Mouse (Mus musculus) B cell, adult 67 days (primary cell): ENCODE measurements around the gene Dlx4. TPM values are rescaled to one million over a fixed set of nuclear protein-coding genes. Genes with fewer than 3 reads are reported as not detected.

Experiments
- total RNA-seq, 2 experiments: library from RNA; stranded (reverse); gene quantifications; 4 replicates each; pipeline ENCODE4 v1.2.4; 2023

Dlx4 gene
- total RNA-seq, result not detected

GRCm38 (mm10) chr11:95145851-95146403, at the start of gene Dlx4:
Dlx4 (minus strand) TSS chr11:95146263.

GRCm38 (mm10) chr11:95119990-95120632, 26.0 kb downstream of the Dlx4 start, which contains the start of gene Dlx3:
Dlx3 (plus strand) TSS chr11:95120119.

Other genes starting within 250 kb of the Dlx4 start
- 1 to 10 TPM in 1 of 2 experiments, not detected in 1; 1.2 TPM for gene Col1a1, start 210.0 kb downstream of the Dlx4 start, total RNA-seq
- gene Hils1, start 178.7 kb downstream of the Dlx4 start, total RNA-seq, result not detected
- gene Sgca, start 169.9 kb downstream of the Dlx4 start, total RNA-seq, result not detected
- 10 to 100 TPM; 74.6 to 78.9 TPM for gene Ppp1r9b, start 155.2 kb downstream of the Dlx4 start, total RNA-seq
- under 1 TPM; 0.32 to 0.44 TPM for gene Samd14, start 136.4 kb downstream of the Dlx4 start, total RNA-seq
- gene Pdk2, start 104.9 kb downstream of the Dlx4 start, total RNA-seq, result 10 to 100 TPM in 1 of 2 experiments, 1 to 10 TPM in 1; 9.6 to 14.8 TPM
- under 1 TPM; 0.41 to 0.86 TPM for gene Itga3, start 69.5 kb downstream of the Dlx4 start, total RNA-seq
- not detected for gene Dlx3, start 26.1 kb downstream of the Dlx4 start, total RNA-seq
- gene Tac4, start 115.3 kb upstream of the Dlx4 start, total RNA-seq, result 1 to 10 TPM in 1 of 2 experiments, not detected in 1; 2.0 TPM
- 100 to 1,000 TPM; 121 to 131 TPM for gene Kat7, start 164.0 kb upstream of the Dlx4 start, total RNA-seq
- gene Fam117a, start 190.8 kb upstream of the Dlx4 start, total RNA-seq, result 10 to 100 TPM; 66.2 to 67.6 TPM
- 10 to 100 TPM; 74.3 to 83.7 TPM for gene Slc35b1, start 238.4 kb upstream of the Dlx4 start, total RNA-seq